Mouse (Mus musculus) intestine, postnatal 0 days (tissue): ENCODE measurements at regions not wholly inside any gene's neighbourhood (a gene's known extent, or its start where the extent isn't known, plus 50 kb on each side); places are given as distances from the start of the nearest gene placed in this dataset.

Experiments
- ATAC-seq: fragments of 200-750 bp; cut with Nextera tagmentation; 2 replicates; pipeline ENCODE4 v1.8.0; 2017; ENCODE audit warnings: mild to moderate bottlenecking, moderate TSS enrichment, moderate library complexity
- H3K27ac ChIP-seq: fragments of 300-500 bp; sonication (generic); 2 replicates; pipeline ENCODE4 v1.5.1; 2014; ENCODE audit warnings: mild to moderate bottlenecking, low read depth, low read length, moderate library complexity
- H3K27me3 ChIP-seq: fragments of 300-500 bp; sonication (generic); replicated peaks from 2 replicates; pipeline ENCODE4 v1.6.1; 2014; ENCODE audit warnings: low read length, mixed read lengths; ENCODE audit not compliant: control insufficient read depth, insufficient read depth
- H3K36me3 ChIP-seq: fragments of 300-500 bp; sonication (generic); 2 replicates; pipeline ENCODE4 v1.6.1; 2014; ENCODE audit warnings: mild to moderate bottlenecking, moderate library complexity; ENCODE audit not compliant: control insufficient read depth, insufficient read depth
- H3K4me1 ChIP-seq: fragments of 300-500 bp; sonication (generic); replicated peaks from 2 replicates; pipeline ENCODE4 v1.6.1; 2014; ENCODE audit warnings: antibody characterized with exemption, low read length, mixed read lengths; ENCODE audit not compliant: control insufficient read depth, insufficient read depth
- H3K4me2 ChIP-seq: fragments of 300-500 bp; sonication (generic); replicated peaks from 2 replicates; pipeline ENCODE4 v1.6.1; 2014; ENCODE audit warnings: low read depth, mild to moderate bottlenecking, moderate library complexity
- H3K4me3 ChIP-seq: fragments of 300-500 bp; sonication (generic); 2 replicates; pipeline ENCODE4 v1.5.1; 2014; ENCODE audit warnings: low read depth, low read length
- H3K9ac ChIP-seq: fragments of 300-500 bp; sonication (generic); 2 replicates; pipeline ENCODE4 v1.6.1; 2014; ENCODE audit warnings: mild to moderate bottlenecking, low read depth, low read length
- H3K9me3 ChIP-seq: fragments of 300-500 bp; sonication (generic); 2 replicates; pipeline ENCODE4 v1.6.1; 2016; ENCODE audit warnings: mixed run types; ENCODE audit not compliant: control insufficient read depth
- CTCF ChIP-seq: sonication (generic); IDR thresholded peaks from 2 replicates; pipeline ENCODE4 v1.5.1; 2016; ENCODE audit warnings: low read depth, mild to moderate bottlenecking, control low read depth, antibody characterized with exemption, moderate library complexity
- WGBS: fragments of 180-500 bp; shearing (Covaris S2); extraction: QIAGEN DNeasy Blood & Tissue Kit; methylation state at CpG from one replicate; pipeline ENCODE4 v1.1.7; 2014; 5-methylcytosine and 5-hydroxymethylcytosine counted together

DNA sequence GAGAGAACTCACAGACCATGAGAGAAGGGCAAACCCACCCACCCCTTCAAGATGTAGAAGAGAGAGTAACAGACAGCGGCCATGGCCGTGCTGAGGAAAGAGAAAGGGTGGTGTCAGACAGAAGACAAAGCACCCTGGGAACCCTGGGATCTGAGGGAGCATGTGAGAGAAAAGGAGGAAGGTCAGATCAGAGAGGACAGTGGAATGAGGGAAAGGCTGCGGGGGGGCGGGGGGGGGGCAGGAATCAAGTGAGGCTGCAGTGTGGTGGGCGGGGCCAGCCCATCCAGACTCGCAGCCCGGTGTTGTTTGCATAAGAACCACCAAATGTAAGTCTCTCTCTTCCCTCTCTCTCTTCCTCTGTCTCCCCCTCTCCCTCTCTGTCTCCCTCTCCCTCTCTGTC, 367.4 kb downstream of the Lmx1a start:
- H3K27ac ChIP-seq = no peak overlapping the region
- H3K4me1 ChIP-seq = no peaks in the 10 kb centered on the region
- TF ChIP-seq CTCF = no peak
- no peak overlapping the region for H3K4me2 ChIP-seq
- no peak for ATAC-seq
- no peaks in the 10 kb centered on the region for H3K9me3 ChIP-seq
- H3K9ac ChIP-seq = no peak overlapping the region
- H3K36me3 ChIP-seq = no peaks in the 10 kb centered on the region
- WGBS = 10% methylated on average over 6 of the region's 7 CpGs
- H3K27me3 ChIP-seq = no peaks in the 10 kb centered on the region
- H3K4me3 ChIP-seq = no peak overlapping the region

DNA sequence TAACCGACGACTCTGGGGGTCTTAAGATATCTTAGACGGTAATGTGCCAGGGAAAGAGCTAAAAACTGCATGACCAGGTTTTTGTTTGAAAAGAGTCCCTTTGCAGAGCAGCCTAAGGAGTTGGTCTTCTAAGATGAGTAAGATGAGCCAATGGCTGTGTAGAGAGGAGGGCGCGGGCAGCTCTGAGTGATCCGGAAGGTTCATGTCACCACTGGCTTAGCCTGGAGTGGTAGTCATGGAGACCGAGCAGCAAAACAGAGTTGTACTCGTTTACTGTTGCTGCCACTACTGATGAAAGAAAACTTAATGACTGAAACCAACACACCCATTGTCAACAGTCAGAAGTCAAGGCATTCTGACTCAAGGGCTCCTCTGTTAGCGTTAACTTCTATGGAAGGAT, 368.4 kb downstream of the Lmx1a start:
- Histone ChIP-seq H3K27ac (no peak overlapping the region), H3K36me3 (no peaks in the 10 kb centered on the region), H3K9me3 (no peaks in the 10 kb centered on the region), H3K4me3 (no peak overlapping the region), H3K4me2 (no peak overlapping the region), H3K4me1 (no peaks in the 10 kb centered on the region), H3K27me3 (no peaks in the 10 kb centered on the region), H3K9ac (no peak overlapping the region)
- TF ChIP-seq CTCF = no peak
- ATAC-seq = no peak
- 76% methylated on average over 9 of the region's 9 CpGs for WGBS

DNA sequence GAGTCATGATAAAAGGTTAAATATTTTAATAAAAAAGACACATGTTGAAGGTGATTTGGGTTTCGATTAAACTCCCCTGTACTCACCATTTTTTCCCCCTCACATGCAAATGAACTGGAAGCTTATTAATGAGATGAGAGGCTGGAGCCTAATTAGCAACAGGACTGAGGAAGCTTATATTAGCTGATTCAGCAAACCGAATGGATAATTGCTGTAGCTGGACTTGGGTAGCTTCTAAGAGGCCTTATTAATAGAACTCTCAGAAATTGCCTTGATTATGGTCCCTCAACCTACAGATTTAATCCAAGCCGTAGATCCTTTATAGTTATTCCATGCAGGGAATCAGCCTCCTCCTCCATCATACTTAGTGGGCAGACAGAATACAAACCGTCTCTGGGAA, 369.7 kb downstream of the Lmx1a start:
- 91% methylated on average over 4 of the region's 4 CpGs for WGBS

GRCm38 (mm10) chr1:168064065-168064664, 367.9 kb downstream of the Pbx1 start:
- ATAC-seq = no peak
- 70% methylated on average over 7 of the region's 7 CpGs for WGBS
- no peak overlapping the region for H3K27ac ChIP-seq
- no peak overlapping the region for H3K9ac ChIP-seq
- no peak overlapping the region for H3K4me2 ChIP-seq
- H3K9me3 ChIP-seq = no peaks in the 10 kb centered on the region
- no peak for TF ChIP-seq CTCF
- no peaks in the 10 kb centered on the region for H3K36me3 ChIP-seq
- H3K27me3 ChIP-seq = no peaks in the 10 kb centered on the region
- H3K4me3 ChIP-seq = no peak overlapping the region
- H3K4me1 ChIP-seq = no peaks in the 10 kb centered on the region

More for the DNA sequence above, 369.7 kb downstream of the Lmx1a start:
- no peak for ATAC-seq
- Histone ChIP-seq H3K4me2 (no peak overlapping the region), H3K4me1 (no peaks in the 10 kb centered on the region), H3K27ac (no peak overlapping the region), H3K9ac (no peak overlapping the region), H3K4me3 (no peak overlapping the region), H3K9me3 (no peaks in the 10 kb centered on the region), H3K27me3 (no peaks in the 10 kb centered on the region), H3K36me3 (no peaks in the 10 kb centered on the region)
- TF ChIP-seq CTCF = no peak

GRCm38 (mm10) chr1:168065598-168066041, 366.4 kb downstream of the Pbx1 start:
- Histone ChIP-seq H3K27me3 (no peaks in the 10 kb centered on the region), H3K4me3 (no peak overlapping the region), H3K4me1 (no peaks in the 10 kb centered on the region), H3K9me3 (no peaks in the 10 kb centered on the region), H3K4me2 (no peak overlapping the region), H3K9ac (no peak overlapping the region), H3K36me3 (no peaks in the 10 kb centered on the region), H3K27ac (no peak overlapping the region)
- WGBS = 67% methylated on average over 6 of the region's 6 CpGs
- ATAC-seq = no peak
- TF ChIP-seq CTCF = peak; percentile 25; the same call in 1 of the 2 replicates

- ATAC-seq = no peak
- no peaks in the 10 kb centered on the region for H3K36me3 ChIP-seq
- no peaks in the 10 kb centered on the region for H3K27me3 ChIP-seq
- no peak overlapping the region for H3K27ac ChIP-seq
- no peak overlapping the region for H3K9ac ChIP-seq
- no peak for TF ChIP-seq CTCF
- H3K4me1 ChIP-seq = no peaks in the 10 kb centered on the region
- no peak overlapping the region for H3K4me3 ChIP-seq
- H3K9me3 ChIP-seq = no peaks in the 10 kb centered on the region
- 63% methylated on average over 6 of the region's 6 CpGs for WGBS
- H3K4me2 ChIP-seq = no peak overlapping the region
Observed at GRCm38 (mm10) chr1:168066810-168067209, 365.3 kb downstream of the Pbx1 start.
